Mouse (Mus musculus) mesoderm, embryonic 11.5 days (tissue): Measurements from ENCODE around the gene Olfr772.
"Not testable (repeated sequence)": the region's sequence is repeated elsewhere in the genome, so short reads cannot be mapped to it uniquely, and the experiment has no call there.

Experiments used
- DNase-seq: peaks from one replicate; pipeline ENCODE4 v3.0.0-alpha.2; 2012; ENCODE audit warnings: low read depth, low spot score

The Olfr772 gene

DNA sequence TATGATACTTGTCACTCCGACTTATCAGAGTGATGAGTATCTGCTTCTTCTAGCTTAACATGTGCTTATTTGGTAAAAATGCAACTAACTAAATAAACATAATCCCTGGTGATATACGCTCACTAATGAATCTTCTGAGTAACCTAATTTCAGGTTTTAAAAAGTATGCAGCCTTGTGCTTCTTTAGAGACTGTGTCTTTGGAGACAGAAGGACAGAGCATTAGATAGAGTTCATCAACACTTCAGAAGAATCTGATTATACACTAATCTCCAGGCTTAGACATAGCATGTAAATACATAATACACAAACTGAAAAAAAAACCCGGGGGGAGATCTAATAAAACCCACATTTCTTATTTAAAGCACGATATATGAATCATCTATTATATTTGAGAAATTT, at the start of gene Olfr772:
Olfr772 (minus strand) TSS at position 101 of the 400 bp plus-strand sequence.
- DNase-seq = not testable (repeated sequence)

DNA sequence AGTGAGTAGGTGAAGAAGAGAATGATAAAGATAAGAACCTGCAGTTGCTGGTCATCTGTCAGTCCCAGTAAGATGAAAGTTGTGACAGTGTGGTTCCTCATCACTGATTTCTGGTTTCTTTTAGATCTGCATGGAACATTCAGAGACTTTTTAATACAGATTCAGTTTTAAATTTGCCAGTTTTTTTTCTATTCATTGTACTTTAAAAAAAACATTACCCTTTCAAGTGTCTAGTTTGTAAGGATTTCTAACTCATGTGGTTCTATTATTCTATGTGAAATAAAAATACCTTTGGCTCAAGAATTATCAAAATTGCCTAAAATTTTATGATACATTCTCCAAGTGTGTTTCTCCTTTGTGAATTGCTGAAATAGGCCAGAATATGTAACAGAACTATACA, 9.6 kb upstream of the Olfr772 start, which contains the start of gene Olfr773:
Olfr773 (minus strand) TSS at position 101 of the 400 bp plus-strand sequence.
- DNase-seq = not testable (repeated sequence)

DNA sequence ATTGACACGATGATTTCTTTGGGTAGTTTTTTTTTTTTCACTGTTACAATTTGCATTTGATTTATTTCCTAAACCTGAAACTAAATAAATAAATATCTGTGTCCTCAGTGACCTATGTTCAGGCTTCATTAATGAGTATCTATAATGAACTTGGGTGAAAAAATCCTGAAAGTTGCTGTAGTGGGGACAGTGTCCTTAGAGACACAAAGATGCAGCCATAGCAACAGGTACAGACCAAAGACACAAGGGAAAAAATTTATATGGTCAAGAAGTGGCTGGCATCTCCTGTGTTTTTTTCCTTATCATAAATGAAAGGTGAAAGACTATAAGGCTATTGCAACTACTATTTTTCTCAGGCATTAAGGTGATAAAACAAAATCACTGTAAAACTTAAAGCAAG, 13.1 kb downstream of the Olfr772 start, which contains the start of gene Olfr771:
Olfr771 (minus strand) TSS at position 101 of the 400 bp plus-strand sequence.
- no peak for DNase-seq

DNA sequence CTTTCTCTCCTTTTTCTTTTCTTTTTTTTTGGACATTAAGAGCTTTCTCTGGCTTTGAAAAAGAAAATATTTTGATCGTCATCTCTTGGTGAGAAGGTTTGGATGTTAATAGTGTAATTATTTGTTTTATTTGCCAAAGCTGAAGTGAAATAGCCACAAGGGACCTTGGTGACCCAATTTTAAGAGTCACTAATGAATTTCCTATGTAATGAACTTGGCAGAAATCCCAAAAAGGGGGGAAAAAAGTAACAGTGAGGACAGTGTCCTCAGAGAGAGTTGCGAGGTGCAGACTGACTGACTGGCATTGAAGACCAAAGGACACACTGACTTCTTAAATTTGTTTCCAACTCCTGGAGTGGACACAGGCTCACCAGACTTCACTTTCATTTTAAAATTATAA, 38.8 kb downstream of the Olfr772 start, which contains the start of gene Olfr770:
Olfr770 (minus strand) TSS at position 101 of the 400 bp plus-strand sequence.
- DNase-seq = no peak
